Mouse (Mus musculus) urinary bladder, adult 2 months (tissue): ENCODE results near the gene Vmn1r217. TPM values are rescaled to one million over a fixed set of nuclear protein-coding genes. Genes with fewer than 3 reads are reported as not detected.
"Not testable (repeated sequence)": the region's sequence is repeated elsewhere in the genome, so short reads cannot be mapped to it uniquely, and the experiment has no call there.

Experiments
- DNase-seq: peaks from one replicate; pipeline ENCODE4 v3.0.0; 2022; ENCODE audit warnings: low spot score
- polyA plus RNA-seq: library from polyadenylated mRNA; depleted of rRNA; stranded (reverse); fragments of >200 nt; gene quantifications from 2 replicates; pipeline ENCODE4 v1.2.3, GENCODE M21; 2012; rRNA removed

Vmn1r217 gene
- polyA plus RNA-seq = not detected in 2 replicates

GRCm38 (mm10) chr13:23118126-23118525, at the start of gene Vmn1r217:
Gene Vmn1r217 (minus strand): TSS chr13:23118226.
- DNase-seq = not testable (repeated sequence)

- DNase-seq = not testable (repeated sequence)
Observed at GRCm38 (mm10) chr13:23166471-23166870, 48.4 kb upstream of the Vmn1r217 start.

GRCm38 (mm10) chr13:23159012-23159411, 41.0 kb upstream of the Vmn1r217 start, which contains the start of gene Vmn1r219:
Gene Vmn1r219 (plus strand): TSS chr13:23159312.
- no peak for DNase-seq

- no peak for DNase-seq
Observed at GRCm38 (mm10) chr13:23157848-23158247, 39.8 kb upstream of the Vmn1r217 start.

GRCm38 (mm10) chr13:23138880-23139279, 20.9 kb upstream of the Vmn1r217 start:
- DNase-seq = no peak

GRCm38 (mm10) chr13:23133501-23133900, 15.5 kb upstream of the Vmn1r217 start:
- DNase-seq = no peak

- no peak for DNase-seq
Observed at GRCm38 (mm10) chr13:23133099-23133498, 15.1 kb upstream of the Vmn1r217 start, which contains the start of gene Vmn1r218. Gene Vmn1r218 (plus strand): TSS chr13:23133155.

- DNase-seq = no peak
Observed at GRCm38 (mm10) chr13:23120611-23121010, 2.6 kb upstream of the Vmn1r217 start.

- DNase-seq = no peak
Observed at GRCm38 (mm10) chr13:23094386-23094785, 23.6 kb downstream of the Vmn1r217 start.

GRCm38 (mm10) chr13:23069312-23069711, 48.7 kb downstream of the Vmn1r217 start:
- no peak for DNase-seq

GRCm38 (mm10) chr13:23067725-23068124, 50.3 kb downstream of the Vmn1r217 start, which contains the start of gene Vmn1r215:
Gene Vmn1r215 (plus strand): TSS chr13:23068025.
- no peak for DNase-seq

- DNase-seq = no peak
Observed at GRCm38 (mm10) chr13:23057778-23058177, 60.2 kb downstream of the Vmn1r217 start.

Other genes with a start within 250 kb of the Vmn1r217 start
- not detected in 2 replicates for gene Vmn1r212, start 234.0 kb downstream of the Vmn1r217 start, polyA plus RNA-seq
- not detected in 2 replicates for gene Vmn1r213, start 110.6 kb downstream of the Vmn1r217 start, polyA plus RNA-seq
- gene Vmn1r214, start 87.8 kb downstream of the Vmn1r217 start, polyA plus RNA-seq = not detected in 2 replicates
- gene Vmn1r215, start 50.2 kb downstream of the Vmn1r217 start, polyA plus RNA-seq = not detected in 2 replicates
- not detected in 2 replicates for gene Vmn1r218, start 14.9 kb upstream of the Vmn1r217 start, polyA plus RNA-seq
- not detected in 2 replicates for gene Vmn1r219, start 41.1 kb upstream of the Vmn1r217 start, polyA plus RNA-seq
- gene Vmn1r220, start 69.7 kb upstream of the Vmn1r217 start, polyA plus RNA-seq = not detected in 2 replicates
- gene Vmn1r221, start 95.9 kb upstream of the Vmn1r217 start, polyA plus RNA-seq = not detected in 2 replicates
- gene Vmn1r222, start 117.7 kb upstream of the Vmn1r217 start, polyA plus RNA-seq = not detected in 2 replicates
- gene Vmn1r223, start 128.9 kb upstream of the Vmn1r217 start, polyA plus RNA-seq = not detected in 2 replicates